Mouse (Mus musculus): ENCODE measurements at regions not wholly inside any gene's neighbourhood (a gene's known extent, or its start where the extent isn't known, plus 50 kb on each side); places are given as distances from the start of the nearest gene placed in this dataset.

- TF ChIP-seq CTCF (IDR thresholded peaks at IDR 0.05; ENCODE audit: low read depth, low read length) (no peak), POLR2A (IDR thresholded peaks at IDR 0.05; ENCODE audit: insufficient read depth, low read length) (no peak), EP300 (IDR thresholded peaks at IDR 0.05; ENCODE audit: insufficient read depth, low read depth, low read length) (no peak)
These were observed 267.5 kb upstream of the Arrdc4 start for GRCm38 (mm10) chr7:69016575-69016974.
